Mouse (Mus musculus) T-helper 2 cell (primary cell): ENCODE data around the gene Jmjd8.
"Not testable (repeated sequence)": the region's sequence is repeated elsewhere in the genome, so short reads cannot be mapped to it uniquely, and the experiment has no call there.

Experiments used
- in situ Hi-C: fragments of 300-600 bp; cut with MboI, MseI; formaldehyde crosslinking; loops from one replicate; pipeline ENCODE4 v1.15.1; 2025; ENCODE audit warnings: high pct_unique_total_duplicates

Jmjd8 gene

DNA sequence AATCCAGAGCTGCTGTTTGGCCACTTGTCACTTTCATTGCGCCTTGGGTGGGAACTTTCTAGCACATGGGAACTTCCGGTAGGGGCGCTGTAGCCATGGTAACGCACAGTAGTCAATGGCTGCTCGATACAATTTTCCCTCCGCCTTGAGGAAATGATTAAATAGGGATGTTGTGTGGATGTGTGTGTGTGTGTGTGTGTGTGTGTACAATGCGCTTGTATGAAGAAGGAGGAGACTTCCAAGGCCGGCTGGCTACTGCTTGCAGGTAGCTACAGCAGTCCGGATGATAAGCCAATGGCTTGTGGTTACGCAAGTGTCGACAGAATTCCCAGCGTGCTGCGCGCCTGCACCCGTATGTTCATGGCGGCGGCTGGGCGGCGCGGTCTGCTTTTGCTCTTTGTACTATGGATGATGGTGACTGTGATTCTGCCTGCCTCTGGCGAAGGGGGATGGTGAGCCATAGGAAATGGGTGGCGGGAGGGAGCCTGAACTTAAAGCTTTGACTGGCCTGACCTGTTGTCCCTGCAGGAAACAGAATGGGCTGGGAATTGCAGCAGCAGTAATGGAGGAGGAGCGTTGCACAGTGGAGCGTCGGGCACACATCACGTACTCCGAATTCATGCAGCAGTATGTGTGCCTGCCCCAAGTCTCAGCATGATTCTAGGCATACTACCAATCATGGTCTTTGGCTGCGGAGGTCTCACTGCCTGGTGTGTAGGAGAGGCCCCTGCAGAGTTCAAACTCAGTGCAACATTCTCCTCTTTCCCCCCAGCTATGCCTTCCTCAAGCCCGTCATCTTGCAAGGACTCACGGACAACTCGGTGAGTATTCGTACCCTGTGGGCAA, at the start of gene Jmjd8:
TSS of gene Jmjd8 (plus strand) at position 156 of the 846 bp plus-strand sequence.
- in situ Hi-C loops: loop anchor here (25.0 kb wide), 1 partner anchor 2008 kb away; the partner anchor contains the start of gene Snrpc

DNA sequence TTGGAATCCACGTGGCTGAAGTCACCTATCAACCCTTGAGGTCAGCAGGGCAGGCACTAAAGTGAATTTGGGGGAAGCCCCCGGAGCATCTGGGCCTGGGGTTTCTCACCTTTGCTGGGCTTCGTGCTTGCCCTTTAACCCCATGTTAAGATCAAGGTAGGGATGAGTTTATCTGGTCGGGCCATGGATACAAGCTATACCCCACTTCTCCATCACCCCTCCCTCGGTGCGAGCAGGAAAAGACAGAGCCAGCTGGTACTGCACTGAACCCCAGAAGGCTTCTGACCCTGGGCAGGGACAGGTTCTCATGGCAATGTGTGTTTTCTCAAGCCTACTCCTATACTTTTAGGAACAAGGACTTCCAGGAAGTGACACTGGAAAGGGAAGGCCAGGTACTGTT, 47.3 kb upstream of the Jmjd8 start:
- in situ Hi-C loops: loop anchor here (5.0 kb wide), 1 partner anchor 44 kb away; the partner anchor contains the start of gene Mslnl

DNA sequence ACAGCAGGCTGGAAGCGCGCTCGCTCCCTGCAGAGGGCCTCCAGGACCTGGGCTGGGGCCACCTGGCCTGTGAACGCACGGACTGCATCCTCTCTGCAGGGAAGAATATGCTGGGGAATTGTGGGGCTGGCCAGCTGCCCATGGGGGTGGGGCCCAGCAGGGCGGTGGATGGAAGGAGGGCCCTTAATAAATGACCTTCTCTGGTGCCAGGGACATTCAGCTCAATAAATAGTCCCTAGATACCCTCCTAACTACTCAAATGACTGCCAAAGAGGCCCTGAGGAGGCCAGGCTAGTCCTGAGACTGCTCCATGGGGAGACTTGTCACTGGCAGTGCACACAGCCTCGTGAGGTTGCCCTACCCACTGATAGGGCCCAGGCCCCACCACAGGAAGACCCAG, 45.6 kb upstream of the Jmjd8 start:
- in situ Hi-C loops: loop anchor here (5.0 kb wide), 1 partner anchor 46 kb away; the partner anchor contains the start of gene Mslnl

DNA sequence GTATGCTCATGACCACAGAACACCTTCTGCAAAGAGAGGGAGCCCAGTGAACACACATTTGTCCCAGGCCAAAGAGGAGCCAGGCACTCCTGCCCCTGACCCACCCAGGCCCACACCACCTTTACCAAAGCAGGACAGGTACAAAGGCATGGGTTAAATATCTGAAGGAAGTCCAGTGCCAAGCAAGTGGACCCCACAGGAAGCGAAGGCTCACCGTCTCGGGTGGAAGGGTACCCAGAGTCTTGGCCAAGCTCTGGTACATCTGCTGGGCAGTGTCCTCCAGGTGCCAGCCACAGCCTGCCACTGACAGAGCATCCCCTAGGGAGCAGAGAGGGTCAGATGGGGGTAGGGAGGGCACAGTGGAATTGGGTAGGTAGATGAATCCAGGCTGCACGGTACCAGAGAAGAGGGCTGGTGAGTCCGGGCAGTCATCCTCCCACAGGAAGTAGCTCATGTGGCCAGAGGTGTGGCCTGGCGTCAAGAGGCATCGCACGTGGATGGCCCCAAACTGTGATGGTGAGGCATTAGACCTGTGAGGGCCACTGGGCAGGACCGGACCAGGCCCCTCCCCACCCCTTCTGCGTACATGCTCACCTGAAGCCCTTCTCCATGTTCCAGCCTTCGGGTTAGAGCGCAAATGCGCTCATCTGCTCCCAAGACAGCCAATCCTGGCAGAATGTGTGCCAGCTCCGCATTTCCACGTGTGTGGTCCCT, 44.6 kb upstream of the Jmjd8 start:
- in situ Hi-C loops: loop anchor here (5.0 kb wide), 1 partner anchor 47 kb away; the partner anchor contains the start of gene Mslnl

DNA sequence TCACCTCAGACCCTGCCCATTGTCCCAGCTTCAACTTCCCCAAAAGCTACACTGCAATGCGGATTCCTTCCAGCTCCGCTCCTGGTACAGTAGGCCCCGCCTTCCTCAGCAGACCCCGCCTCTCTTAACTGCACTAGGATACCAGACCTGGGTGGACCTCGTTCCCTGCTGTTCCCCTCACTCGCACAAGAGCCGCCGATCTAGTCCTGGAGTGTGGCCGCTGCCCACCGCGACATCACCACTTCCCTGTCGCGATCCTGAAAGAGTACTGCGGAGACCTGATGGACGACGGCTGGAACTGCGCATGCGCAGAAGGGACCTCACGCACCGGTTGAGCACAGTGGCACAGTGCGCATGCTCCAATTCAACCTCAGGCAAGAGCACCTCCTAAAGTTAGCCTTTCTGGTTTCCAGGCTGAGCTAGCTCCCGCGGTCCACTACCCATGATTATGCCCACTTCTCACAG, 43.4 kb upstream of the Jmjd8 start, which contains the start of gene Haghl:
TSS of gene Haghl (minus strand) at position 393 of the 465 bp plus-strand sequence.
- in situ Hi-C loops: no loop called here

DNA sequence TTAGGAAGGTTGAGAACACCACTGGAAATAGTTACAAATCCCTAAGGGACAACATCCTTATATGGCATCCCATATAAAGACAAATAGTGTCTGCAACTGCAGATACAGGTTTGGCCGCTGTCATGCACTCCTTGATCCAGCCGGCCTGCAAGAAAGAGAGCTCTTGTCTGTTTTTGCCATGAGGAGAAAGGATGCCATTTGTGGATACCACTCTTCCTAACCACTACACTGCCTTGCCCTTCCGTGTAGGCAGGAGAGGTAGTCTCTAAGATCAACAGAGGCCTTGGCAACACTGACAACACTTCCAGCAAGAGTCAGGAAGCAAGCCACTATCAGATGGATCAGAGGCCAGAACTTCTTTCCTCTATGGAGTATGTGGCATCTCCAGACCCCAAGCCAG, 42.4 kb upstream of the Jmjd8 start, which contains the start of gene Ccdc78:
TSS of gene Ccdc78 (plus strand) at position 301 of the 400 bp plus-strand sequence.
- in situ Hi-C loops: no loop called here

DNA sequence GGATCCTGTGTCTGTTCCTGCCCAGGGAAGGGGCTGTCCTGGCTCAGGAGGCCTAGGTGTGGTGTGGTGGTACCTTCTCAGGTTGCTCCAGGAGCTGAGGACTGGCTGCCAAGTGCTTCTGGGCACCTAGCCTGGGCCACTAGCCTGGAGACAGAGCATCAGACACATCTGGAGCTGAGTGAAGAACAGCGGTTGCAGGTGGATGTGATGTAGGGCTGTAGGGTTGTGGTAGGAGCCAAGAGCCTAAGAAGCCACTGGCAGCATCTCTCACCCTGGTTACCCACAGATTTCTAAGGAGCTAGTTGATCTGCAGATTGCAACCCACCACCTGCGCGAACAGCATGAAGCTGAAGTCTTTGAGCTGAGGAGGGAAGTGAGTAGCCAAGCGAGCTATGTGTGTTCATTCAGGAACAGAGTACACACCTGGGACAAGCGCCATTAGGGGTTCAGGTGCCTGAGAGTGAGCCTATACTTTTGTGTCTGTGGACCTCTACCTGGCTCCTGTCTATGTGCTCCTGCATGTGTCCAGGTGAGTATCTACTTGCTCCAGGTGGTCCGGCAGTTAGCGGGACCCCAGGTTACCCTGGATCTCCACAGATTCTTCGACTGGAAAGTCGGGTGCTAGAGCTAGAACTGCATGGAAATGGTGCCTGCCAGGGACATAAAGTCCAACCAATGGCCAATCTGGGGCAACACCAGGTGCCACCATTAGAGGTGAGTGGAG, 41.7 kb upstream of the Jmjd8 start:
- in situ Hi-C loops: no loop called here

DNA sequence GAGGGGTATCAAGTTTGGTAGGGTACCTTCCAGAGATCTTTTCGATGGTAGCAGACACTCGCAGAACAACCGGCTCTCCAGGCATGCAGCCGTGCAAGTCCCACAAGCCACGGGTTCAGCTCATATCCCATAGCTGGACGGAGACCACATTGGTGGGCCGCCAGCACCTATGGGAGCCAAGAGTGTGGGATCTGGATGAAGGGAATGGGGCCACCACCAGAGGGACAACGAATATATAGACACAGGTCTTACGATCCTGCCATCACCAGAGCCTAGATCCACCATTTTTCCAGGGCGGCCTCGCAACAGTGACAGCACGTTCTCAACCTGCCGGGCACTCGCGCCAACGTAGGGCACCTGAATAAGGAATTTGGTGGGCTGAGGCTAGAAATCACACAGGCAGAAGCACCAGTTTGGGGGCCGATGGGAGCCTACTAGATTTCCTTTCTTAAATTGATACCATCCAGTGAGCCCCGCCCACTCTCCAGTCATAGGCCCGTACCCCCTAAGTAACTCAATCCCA, 37.3 kb upstream of the Jmjd8 start:
- in situ Hi-C loops: no loop called here

DNA sequence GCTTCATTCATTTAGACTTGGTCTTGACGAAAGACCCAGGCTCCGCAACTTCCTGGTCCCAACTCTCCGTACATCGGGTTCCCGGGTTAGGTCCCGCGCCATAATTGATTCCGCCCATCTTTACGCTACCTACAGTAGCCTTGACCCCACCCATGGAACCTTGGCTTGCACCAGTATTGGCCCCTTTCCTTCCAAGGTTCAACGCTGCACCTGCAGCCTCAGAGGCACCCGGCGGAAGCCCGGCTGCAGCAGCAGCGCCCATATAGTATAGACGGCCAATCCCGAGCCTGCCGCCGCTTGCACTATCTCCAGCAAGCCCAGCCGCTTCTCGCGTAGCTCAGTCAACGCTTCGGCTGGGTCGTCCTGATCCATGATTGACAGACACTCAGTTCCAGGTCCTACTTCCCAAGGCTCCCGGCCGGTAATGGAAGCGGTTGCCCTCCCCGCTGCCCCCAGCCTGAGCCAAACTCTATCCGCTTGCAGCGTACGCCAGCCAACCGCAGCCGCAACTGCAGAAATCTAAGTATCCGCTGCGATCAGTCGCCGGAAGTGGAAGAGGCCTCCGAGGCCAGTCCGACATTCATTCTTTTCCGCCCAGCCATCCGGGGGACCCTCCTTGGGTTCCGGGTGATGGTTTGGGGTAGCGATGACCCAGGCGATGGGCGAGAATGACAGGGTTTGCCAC, 36.7 kb upstream of the Jmjd8 start:
- in situ Hi-C loops: no loop called here

DNA sequence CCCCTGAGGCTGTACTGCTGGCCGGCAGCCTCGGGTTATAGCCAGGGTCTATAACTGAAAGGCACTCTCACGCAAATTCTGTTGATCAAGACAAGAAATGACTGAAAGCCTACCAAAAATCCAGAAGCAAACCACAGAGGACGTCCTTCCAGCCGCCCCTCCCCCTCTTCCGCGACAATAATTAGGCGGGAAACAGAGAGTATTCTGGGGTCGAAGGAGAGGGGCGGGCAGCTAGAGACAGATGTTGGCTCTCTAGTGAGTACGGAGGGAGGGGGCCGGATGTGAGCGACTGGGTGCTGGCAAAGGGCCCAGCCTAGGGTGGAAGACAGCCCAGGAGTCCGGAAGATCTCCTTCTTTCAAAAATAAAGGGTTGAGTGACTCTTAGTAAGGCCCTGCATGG, 36.1 kb upstream of the Jmjd8 start, which contains the start of gene Fam173a:
TSS of gene Fam173a (minus strand) at position 287 of the 400 bp plus-strand sequence.
- in situ Hi-C loops: no loop called here

DNA sequence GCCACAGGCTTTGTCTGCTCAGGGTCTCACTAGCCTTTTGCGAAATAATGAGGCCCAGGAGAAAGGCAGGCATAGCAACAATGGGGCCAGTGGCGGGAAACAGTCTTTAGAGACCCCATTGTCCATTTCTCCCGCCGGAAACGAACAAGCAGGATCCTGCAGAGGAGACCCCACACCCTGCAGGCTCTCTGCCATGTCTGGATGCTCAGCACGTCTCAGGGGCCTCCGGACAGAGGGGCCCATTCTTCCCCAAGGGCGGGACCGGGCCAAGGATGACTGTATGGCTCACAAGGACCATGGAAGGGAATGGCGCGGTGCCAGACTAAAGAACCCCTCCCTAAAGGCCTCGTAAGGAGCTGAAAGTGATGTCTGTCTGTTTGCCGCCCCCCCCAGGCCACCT, 34.5 kb upstream of the Jmjd8 start:
- in situ Hi-C loops: no loop called here

DNA sequence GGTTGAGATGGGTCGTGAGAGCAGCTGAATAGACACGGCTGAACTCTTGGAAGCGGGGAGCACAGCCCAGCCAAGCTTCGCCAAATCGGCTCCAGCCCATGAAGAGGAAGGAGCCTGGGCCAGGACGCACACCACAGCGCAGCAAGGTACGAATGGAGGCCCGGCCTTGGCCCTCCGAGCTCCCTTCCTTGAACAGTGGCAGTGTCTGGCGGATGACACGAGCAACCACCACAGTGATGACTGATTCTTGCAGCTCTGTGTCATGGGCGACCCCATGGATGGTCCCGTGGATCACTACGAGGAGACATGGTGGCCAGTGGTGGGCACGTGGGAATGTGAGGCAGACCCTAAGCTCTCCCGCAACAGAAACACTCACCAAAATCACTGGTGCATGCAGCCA, 33.7 kb upstream of the Jmjd8 start:
- in situ Hi-C loops: no loop called here

DNA sequence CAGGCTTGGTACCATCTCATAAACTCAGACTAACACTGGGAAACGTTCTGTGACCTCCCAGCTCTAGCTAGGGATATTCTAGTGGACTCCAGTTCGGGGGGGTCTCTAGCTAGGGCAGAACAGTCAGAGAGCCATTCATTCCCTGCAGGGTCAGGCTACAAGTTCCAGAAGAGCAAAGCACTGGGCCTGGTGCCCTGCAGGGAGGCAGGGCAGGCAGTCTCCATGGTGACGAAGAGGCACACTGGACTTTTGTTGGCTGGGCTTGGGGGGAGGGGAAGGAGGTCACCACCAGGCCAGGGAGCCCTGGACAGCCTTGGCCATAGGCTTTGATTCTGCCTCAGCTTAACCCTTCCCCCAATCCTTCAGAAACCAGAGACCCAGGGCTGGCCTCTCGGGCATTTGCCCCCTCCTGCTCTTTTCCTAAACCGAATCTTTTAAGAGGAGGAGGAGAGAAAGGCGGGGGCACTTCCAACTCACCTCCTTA, 33.0 kb upstream of the Jmjd8 start, which contains the start of gene AC134908.4:
TSS of gene AC134908.4 (minus strand) at position 51 of the 484 bp plus-strand sequence.
- in situ Hi-C loops: no loop called here

DNA sequence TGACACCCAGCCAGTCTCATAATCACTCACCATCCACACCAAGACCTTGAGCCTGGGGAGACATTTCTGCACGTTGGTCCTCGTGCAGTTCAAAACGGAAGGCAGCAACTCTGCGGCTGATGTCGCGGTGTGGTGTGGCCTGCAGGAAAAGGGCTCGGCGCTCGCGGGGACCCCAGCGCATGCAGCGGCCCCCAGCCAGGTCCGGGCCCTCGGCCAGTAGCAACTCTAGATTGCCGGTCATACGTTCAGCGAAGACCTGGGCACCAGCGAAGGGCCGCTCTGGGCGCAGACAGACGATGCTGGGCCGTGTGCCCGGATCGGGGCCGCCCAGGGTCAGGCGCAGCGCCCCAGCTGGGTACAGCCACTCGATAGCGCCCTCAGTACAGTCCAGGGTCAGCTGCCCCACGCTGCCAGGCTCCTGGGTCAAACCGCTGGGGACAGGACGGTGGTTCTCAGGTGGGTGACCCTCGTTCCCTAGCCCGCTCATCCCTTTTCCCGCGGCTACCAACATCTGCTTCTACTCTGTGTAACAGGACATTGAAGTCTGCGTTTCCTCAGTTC, 32.4 kb upstream of the Jmjd8 start:
- in situ Hi-C loops: no loop called here

DNA sequence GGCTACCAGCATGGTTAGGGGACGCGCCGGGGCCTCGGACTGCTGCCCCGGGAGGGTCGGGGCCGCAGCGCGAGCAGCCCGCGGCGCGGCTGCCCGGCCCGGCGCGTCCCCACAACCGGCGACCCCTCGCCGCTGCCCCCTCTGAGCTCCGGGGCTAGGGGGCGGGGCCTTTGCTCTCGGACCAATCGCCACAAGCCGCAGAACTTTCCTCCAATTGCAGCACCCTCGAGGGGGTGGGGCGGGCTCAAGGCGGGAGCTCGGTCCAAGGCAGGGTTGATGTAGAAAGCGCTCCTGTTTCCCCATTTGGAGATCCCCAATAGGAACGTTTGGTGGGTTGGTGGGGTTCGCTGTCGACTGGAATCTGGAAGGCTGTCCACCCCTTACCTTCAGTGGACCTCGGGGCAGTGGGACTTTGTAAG, 31.7 kb upstream of the Jmjd8 start, which contains the start of gene Metrn:
TSS of gene Metrn (minus strand) at position 186 of the 419 bp plus-strand sequence.
- in situ Hi-C loops: no loop called here

DNA sequence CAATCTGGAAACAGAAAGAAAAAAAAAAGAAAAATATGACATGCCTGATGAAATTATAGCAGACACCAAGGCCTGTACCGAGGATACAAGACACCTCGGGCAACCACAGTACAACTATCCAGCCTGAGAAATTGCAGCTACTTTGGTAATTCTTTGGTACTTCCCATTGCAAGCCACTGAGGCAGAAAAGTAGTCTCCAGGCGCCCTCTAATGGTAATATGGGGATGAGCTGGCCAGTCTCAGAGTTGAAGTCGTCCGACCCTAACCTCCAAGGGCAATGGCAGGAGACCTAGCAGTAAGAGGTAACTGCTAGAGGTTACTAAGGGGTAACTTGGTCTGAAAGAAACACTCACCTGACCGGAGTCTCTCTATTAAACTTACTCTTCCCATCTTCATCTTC, 27.6 kb upstream of the Jmjd8 start:
- in situ Hi-C loops: no loop called here

DNA sequence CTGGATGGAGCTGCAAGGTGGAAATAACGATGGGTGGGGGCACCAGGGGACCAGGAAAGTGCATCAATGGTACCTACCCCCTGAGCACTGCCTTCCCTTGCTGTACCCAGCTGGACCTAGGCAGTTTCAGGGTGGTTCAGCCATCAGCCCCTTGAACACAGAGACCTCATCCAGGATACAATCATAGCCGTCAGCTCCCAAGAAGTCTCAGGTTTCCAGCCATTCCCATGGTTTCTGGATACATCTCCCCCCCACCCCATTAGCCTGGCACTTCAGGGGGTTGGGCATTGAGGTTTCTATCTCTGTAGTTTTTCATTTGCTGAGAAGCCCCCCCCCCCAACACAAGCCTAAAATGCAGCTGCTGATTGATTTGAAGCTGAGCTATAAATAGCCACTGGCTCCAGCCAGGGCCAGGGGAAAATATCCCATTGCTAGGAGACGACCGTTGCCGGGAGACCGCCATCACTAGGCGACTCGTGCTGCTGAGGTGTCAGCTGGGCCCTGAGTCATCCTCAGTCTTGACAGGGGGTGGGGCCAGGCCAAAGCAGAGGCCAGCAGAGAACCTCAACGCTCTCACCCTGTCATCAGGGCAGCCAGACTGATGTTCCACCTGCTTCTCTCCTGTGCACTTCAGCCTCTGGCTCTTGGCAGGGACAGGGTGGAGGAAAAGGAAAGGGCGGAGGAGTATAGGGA, 25.7 kb upstream of the Jmjd8 start:
- in situ Hi-C loops: no loop called here

DNA sequence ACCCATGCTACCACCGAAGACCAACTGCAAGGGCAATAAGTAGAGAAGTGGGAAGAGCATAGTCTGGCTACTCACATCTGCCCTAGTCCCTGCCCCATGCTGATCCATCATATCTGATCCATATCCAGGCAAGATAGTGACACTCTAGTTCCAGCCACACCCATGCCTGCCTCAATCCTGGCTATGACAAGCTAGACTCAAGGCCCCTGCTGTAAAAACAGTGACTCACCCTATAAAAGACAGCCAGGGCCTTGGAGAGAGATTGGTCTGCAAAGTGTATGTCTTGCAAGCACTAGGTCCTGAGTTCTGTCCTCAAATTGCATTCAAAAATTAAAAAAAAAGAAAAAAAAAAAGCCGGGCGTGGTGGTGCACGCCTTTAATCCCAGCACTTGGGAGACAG, 22.2 kb upstream of the Jmjd8 start:
- in situ Hi-C loops: no loop called here

DNA sequence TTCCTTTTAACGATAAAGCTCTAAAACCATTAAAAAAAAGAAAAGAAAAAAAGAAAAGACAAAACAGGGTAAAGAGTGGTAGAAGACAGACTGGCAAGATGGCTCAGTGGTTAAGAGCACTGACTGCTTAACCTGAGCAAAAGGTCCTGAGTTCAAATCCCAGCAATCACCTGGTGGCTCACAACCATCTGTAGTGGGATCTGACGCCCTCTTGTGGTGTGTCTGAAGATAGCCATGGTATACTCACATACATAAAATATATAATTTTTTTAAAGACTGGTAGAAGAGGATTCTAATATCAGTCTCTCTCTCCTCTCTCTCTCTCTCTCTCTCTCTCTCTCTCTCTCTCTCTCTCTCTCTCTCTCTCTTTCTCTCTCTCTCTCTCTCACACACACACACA, 21.2 kb upstream of the Jmjd8 start:
- in situ Hi-C loops: not testable (repeated sequence)
